Mouse (Mus musculus): Measurements from ENCODE around the gene Cacna1b.

- no peak for TF ChIP-seq CTCF (IDR thresholded peaks at IDR 0.05; ENCODE audit: low read depth)
- no peak for TF ChIP-seq EP300 (IDR thresholded peaks at IDR 0.05; ENCODE audit: low read depth)
These were observed 70.6 kb downstream of the Cacna1b start for GRCm38 (mm10) chr2:24692371-24692770.
